Mouse (Mus musculus): ENCODE measurements around the gene Zscan25. TPM values are rescaled to one million over a fixed set of nuclear protein-coding genes. Genes with fewer than 3 reads are reported as not detected.
"Not testable (repeated sequence)": the region's sequence is repeated elsewhere in the genome, so short reads cannot be mapped to it uniquely, and the experiment has no call there.

The Zscan25 gene
- polyA plus RNA-seq (2014; fragmentation: Nextera tagmentation; extraction: Ambion mirVana) = 0.58 and 0.76 TPM in 2 replicates

DNA sequence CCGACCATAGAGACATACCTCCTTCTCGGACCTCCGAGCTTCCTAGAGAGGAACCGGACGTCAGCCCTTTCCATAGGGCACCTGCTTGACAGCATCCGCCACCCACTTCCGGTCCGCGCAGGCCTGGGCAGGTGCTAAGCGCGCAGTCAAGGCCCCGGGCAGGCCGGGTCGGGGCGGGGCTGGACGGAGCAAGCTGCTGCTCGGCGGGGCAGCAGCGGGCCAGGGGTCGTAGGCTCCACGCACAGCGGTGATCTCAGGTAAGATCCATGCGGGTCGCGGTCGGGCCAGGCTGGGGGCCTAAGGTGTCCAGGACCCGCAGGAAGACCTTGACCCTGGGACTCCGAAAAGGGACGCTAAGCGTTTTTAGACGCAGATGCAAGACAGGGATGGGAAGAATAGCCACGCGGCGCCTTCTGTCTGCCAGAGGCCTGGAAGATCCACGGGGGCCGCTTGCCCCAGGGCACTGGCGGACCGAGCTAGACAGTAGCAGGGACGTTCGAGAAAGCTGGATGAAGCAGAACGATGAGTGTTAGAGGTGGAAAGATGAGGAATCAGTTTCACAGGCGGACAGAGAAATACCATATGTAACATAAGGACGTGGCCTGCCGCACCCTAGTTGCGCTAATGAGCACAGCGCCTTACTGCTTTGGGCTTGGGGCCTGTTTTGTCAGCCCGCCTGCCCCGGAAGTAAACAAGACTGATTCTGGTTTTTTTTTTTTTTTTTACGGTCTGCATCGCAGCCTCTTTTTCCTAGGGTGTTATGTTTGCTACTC lies at the start of gene Zscan25:
Zscan25 (plus strand) TSS at position 130 of the 773 bp plus-strand sequence.
- under 1% methylated on average over 50 of the region's 50 CpGs for WGBS
- H3K4me3 ChIP-seq (ENCODE audit: low read depth, low read length) = peak within 1 kb of the TSS; percentile 76
- peak within 1 kb of the TSS; percentile 80 for H3K4me2 ChIP-seq (ENCODE audit: low read depth)
- ATAC-seq (ENCODE audit: insufficient read depth, low FRiP score, low TSS enrichment) (peak; percentile 100), DNase-seq (ENCODE audit: low spot score) (peak; percentile 92)
- H3K27ac ChIP-seq (ENCODE audit: low read depth, low read length) = peak within 1 kb of the TSS; percentile 78
- H3K9me3 ChIP-seq (ENCODE audit: control insufficient read depth, low read length) = no peaks in the 10 kb centered on the region
- H3K4me1 ChIP-seq (ENCODE audit: control insufficient read depth, insufficient read depth, low read length) = peaks cover 7% of the 10 kb centered on the region; the same call in 1 of the 2 replicates
- no peaks in the 10 kb centered on the region for H3K27me3 ChIP-seq (ENCODE audit: control insufficient read depth, insufficient read depth, low read length)
- peak within 1 kb of the TSS; percentile 83 for H3K9ac ChIP-seq (ENCODE audit: low read length)
- H3K36me3 ChIP-seq (ENCODE audit: control insufficient read depth, insufficient read depth, low read length) = peaks cover 5% of the 10 kb centered on the region

DNA sequence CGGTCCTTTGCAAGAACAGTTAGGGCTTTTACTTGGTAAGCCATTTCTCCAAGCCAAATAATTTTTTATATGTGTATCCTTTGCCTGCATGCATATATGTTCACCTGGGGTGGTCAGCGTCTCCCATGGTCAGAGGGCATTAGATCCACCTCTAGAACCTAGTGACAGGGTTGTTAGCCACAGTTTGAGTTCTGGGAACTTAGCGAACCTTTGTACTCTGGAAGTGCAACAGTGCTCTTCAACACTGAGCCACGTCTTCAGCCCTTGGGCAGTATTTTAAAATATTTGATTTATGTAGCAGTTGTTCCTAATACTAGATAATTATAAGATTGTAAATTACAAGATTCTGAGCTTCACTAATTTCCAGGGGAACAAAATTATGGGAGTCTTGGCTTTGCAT lies 49.7 kb upstream of the Zscan25 start:
- Histone ChIP-seq H3K4me3 (ENCODE audit: low read depth, low read length) (no peak overlapping the region), H3K4me2 (ENCODE audit: low read depth) (peak overlapping the region; percentile 81; the same call in 1 of the 2 replicates), H3K9me3 (ENCODE audit: control insufficient read depth, low read length) (no peaks in the 10 kb centered on the region), H3K4me1 (ENCODE audit: control insufficient read depth, insufficient read depth, low read length) (peaks cover 6% of the 10 kb centered on the region; the same call in 1 of the 2 replicates), H3K36me3 (ENCODE audit: control insufficient read depth, insufficient read depth, low read length) (peaks cover 7% of the 10 kb centered on the region), H3K27me3 (ENCODE audit: control insufficient read depth, insufficient read depth, low read length) (no peaks in the 10 kb centered on the region), H3K9ac (ENCODE audit: low read length) (no peak overlapping the region; the same call in 1 of the 2 replicates), H3K27ac (ENCODE audit: low read depth, low read length) (no peak overlapping the region)
- ATAC-seq (ENCODE audit: insufficient read depth, low FRiP score, low TSS enrichment) = no peak
- WGBS = 89% methylated on average over 4 of the region's 4 CpGs
- no peak for DNase-seq (ENCODE audit: low spot score)

DNA sequence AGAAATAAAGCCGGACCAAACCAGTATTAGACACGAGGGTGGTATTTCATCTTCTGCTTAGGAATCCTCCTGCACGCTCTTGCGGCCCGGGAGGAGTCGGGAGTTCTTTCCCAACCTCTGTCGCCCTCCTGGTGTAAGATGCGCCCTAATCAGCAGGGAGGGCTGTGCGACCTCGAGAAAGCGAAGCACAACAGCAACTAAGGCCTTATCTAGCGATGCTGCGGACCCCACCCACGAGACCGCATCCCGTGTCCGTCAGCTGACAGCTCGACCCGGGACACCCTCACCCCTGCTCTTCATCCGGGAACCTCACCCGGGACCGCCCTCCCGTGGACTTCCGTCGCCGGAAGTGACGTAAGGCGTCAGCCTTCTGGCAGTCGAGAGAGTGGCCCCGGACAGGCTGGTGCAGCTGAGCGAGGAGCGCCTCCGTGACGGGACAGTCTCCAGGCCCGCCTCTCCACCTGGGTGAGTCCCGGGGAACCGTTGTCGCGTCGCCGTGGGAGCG lies 48.9 kb upstream of the Zscan25 start, which contains the start of gene Zfp655:
Zfp655 (plus strand) TSS at position 349 of the 505 bp plus-strand sequence.
- peaks cover 6% of the 10 kb centered on the region; the same call in 1 of the 2 replicates for H3K4me1 ChIP-seq (ENCODE audit: control insufficient read depth, insufficient read depth, low read length)
- ATAC-seq (ENCODE audit: insufficient read depth, low FRiP score, low TSS enrichment) = peak; percentile 97
- peak within 1 kb of the TSS; percentile 97 for H3K9ac ChIP-seq (ENCODE audit: low read length)
- peaks cover 7% of the 10 kb centered on the region for H3K36me3 ChIP-seq (ENCODE audit: control insufficient read depth, insufficient read depth, low read length)
- H3K9me3 ChIP-seq (ENCODE audit: control insufficient read depth, low read length) = no peaks in the 10 kb centered on the region
- no peaks in the 10 kb centered on the region for H3K27me3 ChIP-seq (ENCODE audit: control insufficient read depth, insufficient read depth, low read length)
- H3K4me3 ChIP-seq (ENCODE audit: low read depth, low read length) = peak within 1 kb of the TSS; percentile 99
- peak within 1 kb of the TSS; percentile 88 for H3K27ac ChIP-seq (ENCODE audit: low read depth, low read length)
- peak; percentile 95 for DNase-seq (ENCODE audit: low spot score)
- peak within 1 kb of the TSS; percentile 81 for H3K4me2 ChIP-seq (ENCODE audit: low read depth)
- under 1% methylated on average over 42 of the region's 42 CpGs for WGBS

DNA sequence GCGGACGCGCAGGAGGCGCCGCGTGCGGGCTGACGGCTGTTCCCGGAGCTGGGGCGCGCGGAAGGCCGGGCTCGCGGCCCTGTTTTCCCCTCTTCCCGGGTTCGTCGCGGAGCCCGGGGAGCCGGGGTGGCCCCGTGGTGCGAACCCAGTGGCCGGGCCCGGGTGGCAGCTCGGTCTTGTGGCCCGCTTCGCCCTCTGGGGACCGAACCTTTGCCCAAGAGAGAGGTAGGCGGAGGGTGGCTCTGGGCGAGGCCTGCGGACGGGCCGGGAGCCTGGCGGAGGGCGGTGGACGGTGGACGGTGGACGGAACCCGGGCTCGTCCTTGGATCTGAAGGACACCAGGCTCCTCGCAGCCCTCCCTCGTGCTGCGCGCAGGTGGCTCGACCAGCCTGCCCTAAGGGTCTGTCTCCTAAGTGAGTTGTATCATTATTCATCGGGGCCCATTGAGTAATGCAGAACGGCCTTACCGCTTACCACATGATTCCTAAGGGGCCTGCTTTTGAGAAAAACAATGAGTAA lies 48.3 kb upstream of the Zscan25 start:
- Histone ChIP-seq H3K4me1 (ENCODE audit: control insufficient read depth, insufficient read depth, low read length) (peaks cover 6% of the 10 kb centered on the region; the same call in 1 of the 2 replicates), H3K4me2 (ENCODE audit: low read depth) (peak overlapping the region; percentile 81), H3K27ac (ENCODE audit: low read depth, low read length) (peak overlapping the region; percentile 88), H3K9ac (ENCODE audit: low read length) (peak overlapping the region; percentile 97), H3K36me3 (ENCODE audit: control insufficient read depth, insufficient read depth, low read length) (peaks cover 7% of the 10 kb centered on the region), H3K4me3 (ENCODE audit: low read depth, low read length) (peak overlapping the region; percentile 99), H3K27me3 (ENCODE audit: control insufficient read depth, insufficient read depth, low read length) (no peaks in the 10 kb centered on the region), H3K9me3 (ENCODE audit: control insufficient read depth, low read length) (no peaks in the 10 kb centered on the region)
- ATAC-seq (ENCODE audit: insufficient read depth, low FRiP score, low TSS enrichment) (peak; percentile 71), DNase-seq (ENCODE audit: low spot score) (peak; percentile 45)
- WGBS = under 1% methylated on average over 45 of the region's 49 CpGs

DNA sequence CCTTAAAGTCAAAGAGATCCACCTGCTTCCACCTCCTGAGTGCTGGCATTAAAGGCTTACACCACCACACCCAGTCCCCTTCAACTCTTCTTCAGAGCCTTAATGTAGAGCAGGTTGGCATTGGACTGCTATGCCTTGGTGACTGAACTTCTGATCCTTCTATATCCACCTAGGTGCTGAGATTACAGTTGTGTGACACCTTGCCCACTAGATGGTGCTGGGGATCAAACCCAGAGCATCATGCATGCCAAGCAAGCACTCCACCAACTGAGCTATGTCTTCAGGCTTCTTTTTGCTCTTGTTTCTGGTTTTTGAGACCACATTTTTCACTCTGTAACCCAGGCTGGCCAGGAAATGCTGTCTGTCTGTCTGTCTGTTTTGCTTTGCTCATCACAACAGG lies 45.7 kb upstream of the Zscan25 start:
- Histone ChIP-seq H3K27me3 (ENCODE audit: control insufficient read depth, insufficient read depth, low read length) (no peaks in the 10 kb centered on the region), H3K27ac (ENCODE audit: low read depth, low read length) (no peak overlapping the region), H3K9me3 (ENCODE audit: control insufficient read depth, low read length) (no peaks in the 10 kb centered on the region), H3K4me2 (ENCODE audit: low read depth) (no peak overlapping the region), H3K9ac (ENCODE audit: low read length) (no peak overlapping the region), H3K4me1 (ENCODE audit: control insufficient read depth, insufficient read depth, low read length) (peaks cover 6% of the 10 kb centered on the region; the same call in 1 of the 2 replicates), H3K4me3 (ENCODE audit: low read depth, low read length) (no peak overlapping the region), H3K36me3 (ENCODE audit: control insufficient read depth, insufficient read depth, low read length) (peaks cover 7% of the 10 kb centered on the region)
- no peak for ATAC-seq (ENCODE audit: insufficient read depth, low FRiP score, low TSS enrichment)
- peak; percentile 25 for DNase-seq (ENCODE audit: low spot score)

DNA sequence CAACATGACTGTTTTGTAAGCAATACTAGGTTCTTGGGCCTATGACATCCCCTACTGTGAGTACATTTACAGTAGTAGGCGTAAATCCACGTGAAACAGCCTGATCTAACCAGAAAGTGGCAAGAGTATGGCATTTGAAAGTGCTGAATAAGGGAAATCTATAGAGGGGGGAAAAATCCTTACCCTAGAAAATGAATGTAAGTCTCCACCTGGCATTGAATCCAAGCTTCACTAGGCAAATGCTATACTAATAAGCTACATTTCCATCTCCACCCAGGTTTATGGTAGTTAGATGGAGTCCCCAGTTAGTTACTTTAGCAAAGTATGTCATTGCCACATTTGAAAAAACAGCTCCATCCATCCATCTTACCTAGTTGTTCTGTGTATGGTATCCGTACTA lies 30.8 kb upstream of the Zscan25 start:
- H3K27me3 ChIP-seq (ENCODE audit: control insufficient read depth, insufficient read depth, low read length) = no peaks in the 10 kb centered on the region
- no peak overlapping the region for H3K4me2 ChIP-seq (ENCODE audit: low read depth)
- H3K4me1 ChIP-seq (ENCODE audit: control insufficient read depth, insufficient read depth, low read length) = no peaks in the 10 kb centered on the region
- no peak overlapping the region for H3K4me3 ChIP-seq (ENCODE audit: low read depth, low read length)
- no peak for ATAC-seq (ENCODE audit: insufficient read depth, low FRiP score, low TSS enrichment)
- no peak overlapping the region for H3K27ac ChIP-seq (ENCODE audit: low read depth, low read length)
- H3K36me3 ChIP-seq (ENCODE audit: control insufficient read depth, insufficient read depth, low read length) = no peaks in the 10 kb centered on the region
- 94% methylated on average over 3 of the region's 3 CpGs for WGBS
- no peak for DNase-seq (ENCODE audit: low spot score)
- H3K9me3 ChIP-seq (ENCODE audit: control insufficient read depth, low read length) = no peaks in the 10 kb centered on the region
- H3K9ac ChIP-seq (ENCODE audit: low read length) = no peak overlapping the region

DNA sequence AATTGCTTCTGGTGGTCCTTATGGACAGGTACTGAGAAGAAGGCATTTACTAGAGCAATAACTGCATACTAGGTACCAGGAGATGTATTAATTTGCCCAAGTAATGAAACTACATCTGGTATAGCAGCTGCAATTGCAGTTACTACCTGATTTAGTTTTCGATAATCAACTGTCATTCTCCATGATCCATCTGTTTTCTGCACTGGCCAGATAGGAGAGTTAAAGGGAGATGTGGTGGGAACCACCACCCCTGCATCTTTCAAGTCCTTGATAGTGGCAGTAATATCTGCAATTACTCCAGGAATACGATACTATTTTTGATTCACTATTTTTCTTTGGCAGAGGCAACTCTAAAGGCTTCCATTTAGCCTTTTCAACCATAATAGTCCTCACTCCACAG lies 6.7 kb upstream of the Zscan25 start:
- not testable (repeated sequence) for ATAC-seq (ENCODE audit: insufficient read depth, low FRiP score, low TSS enrichment)

DNA sequence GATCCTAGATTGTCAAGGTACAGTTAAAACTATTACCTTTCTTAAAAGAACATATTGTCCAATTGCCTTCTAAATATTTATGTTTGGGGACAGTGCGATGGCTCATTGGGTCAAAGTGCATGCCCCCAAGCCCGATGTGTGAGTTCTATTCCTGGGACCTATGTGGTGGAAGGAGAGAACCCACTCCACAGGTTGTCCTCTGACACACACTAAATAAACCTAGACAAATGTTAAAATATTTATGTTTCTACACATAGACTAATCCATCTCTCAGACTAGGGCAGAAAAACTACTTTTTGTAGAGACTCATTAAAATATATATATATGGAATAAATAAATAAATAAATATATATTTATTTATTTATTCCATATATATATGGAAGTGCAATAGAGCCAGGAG lies 352 bp upstream of the Zscan25 start:
- Histone ChIP-seq H3K4me2 (ENCODE audit: low read depth) (no peak overlapping the region), H3K9ac (ENCODE audit: low read length) (no peak overlapping the region), H3K27ac (ENCODE audit: low read depth, low read length) (no peak overlapping the region), H3K36me3 (ENCODE audit: control insufficient read depth, insufficient read depth, low read length) (peaks cover 5% of the 10 kb centered on the region), H3K27me3 (ENCODE audit: control insufficient read depth, insufficient read depth, low read length) (no peaks in the 10 kb centered on the region), H3K4me1 (ENCODE audit: control insufficient read depth, insufficient read depth, low read length) (peaks cover 7% of the 10 kb centered on the region; the same call in 1 of the 2 replicates), H3K4me3 (ENCODE audit: low read depth, low read length) (peak overlapping the region; percentile 76), H3K9me3 (ENCODE audit: control insufficient read depth, low read length) (no peaks in the 10 kb centered on the region)
- no peak for DNase-seq (ENCODE audit: low spot score)
- peak; percentile 47 for ATAC-seq (ENCODE audit: insufficient read depth, low FRiP score, low TSS enrichment)
- WGBS = 91% methylated on average over 2 of the region's 2 CpGs

More for the DNA sequence above, 6.7 kb upstream of the Zscan25 start:
- not testable (repeated sequence) for H3K27ac ChIP-seq (ENCODE audit: low read depth, low read length); H3K27me3 ChIP-seq (ENCODE audit: control insufficient read depth, insufficient read depth, low read length); H3K9ac ChIP-seq (ENCODE audit: low read length); H3K9me3 ChIP-seq (ENCODE audit: control insufficient read depth, low read length); H3K4me2 ChIP-seq (ENCODE audit: low read depth); DNase-seq (ENCODE audit: low spot score); H3K36me3 ChIP-seq (ENCODE audit: control insufficient read depth, insufficient read depth, low read length); H3K4me3 ChIP-seq (ENCODE audit: low read depth, low read length); H3K4me1 ChIP-seq (ENCODE audit: control insufficient read depth, insufficient read depth, low read length)
- WGBS = 87% methylated on average over 2 of the region's 2 CpGs

Data from neural tube, embryonic 11.5 days (tissue).